ENCODE assay signal across 10 mouse cellular contexts in the genomic region with DNA sequence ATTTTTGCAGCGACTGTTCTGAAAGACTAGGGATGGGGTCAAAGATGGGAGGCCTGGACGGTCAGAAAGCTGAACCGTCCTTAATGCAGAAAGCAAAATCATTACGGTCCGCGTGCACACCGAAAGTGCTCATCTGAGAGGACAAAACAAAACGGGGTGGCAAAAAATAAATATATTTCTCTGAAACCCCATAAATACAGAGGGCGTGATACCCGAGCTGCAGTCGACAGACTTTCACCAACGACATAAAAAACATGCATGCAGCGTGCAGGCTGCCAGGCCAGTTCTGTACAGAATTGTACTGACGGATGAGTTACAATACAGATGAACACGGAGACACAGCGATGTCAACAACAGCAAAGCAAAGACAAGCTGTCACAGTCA. TPM values are rescaled to one million over a fixed set of nuclear protein-coding genes. Genes with fewer than 3 reads are reported as not detected.
A peak's percentile ranks its signal among the peaks of the same experiment; 100 is the strongest.
DNase-seq lines count a peak whose midpoint lies in the region; ATAC-seq lines count a peak whose summit lies in the region.
"Had no signal": no experiment of that assay in that cellular context is flagged by ENCODE, and none has a peak within 500 bp of the region (broad histone marks: within the 10 kb centered on the region; RNA-seq: fewer than 3 reads in every experiment).

No protein-coding gene starts in this region.

- peaks cover 13% of the 10 kb centered on the region for H3K27me3 ChIP-seq in midbrain, embryonic 11.5 days (ENCODE audit: control insufficient read depth, insufficient read depth, low read length)

- WGBS in midbrain, embryonic 11.5 days, result 65% methylated on average over 16 of the region's 16 CpGs

- H3K9me3 ChIP-seq in midbrain, embryonic 11.5 days (ENCODE audit: control insufficient read depth, low read length), result no peaks in the 10 kb centered on the region

- no peak overlapping the region for H3K9ac ChIP-seq in midbrain, embryonic 11.5 days (ENCODE audit: low read length)

- no peak for ATAC-seq in midbrain, embryonic 11.5 days (ENCODE audit: low FRiP score)
- ATAC-seq in monocyte, adult 5-6 weeks (replicated peaks; ENCODE audit: insufficient number of reproducible peaks, low FRiP score, low TSS enrichment, poor library complexity, severe bottlenecking), result no peak

- H3K36me3 ChIP-seq in midbrain, embryonic 11.5 days (ENCODE audit: control insufficient read depth, insufficient read depth, low read length), result no peaks in the 10 kb centered on the region

- no peak overlapping the region for H3K4me3 ChIP-seq in midbrain, embryonic 11.5 days (ENCODE audit: low read depth, low read length)

- H3K27ac ChIP-seq in midbrain, embryonic 11.5 days (ENCODE audit: low read depth, low read length), result no peak overlapping the region

- H3K4me2 ChIP-seq in midbrain, embryonic 11.5 days, result peak overlapping the region; percentile 70; the same call in 1 of the 2 replicates

- peaks cover 7% of the 10 kb centered on the region for H3K4me1 ChIP-seq in midbrain, embryonic 11.5 days (ENCODE audit: control insufficient read depth, insufficient read depth, low read length)

- DNase-seq in cerebellum, adult 9-11 months, result peak; percentile 38
- DNase-seq in cerebellum, adult 11 months, result no peak
- DNase-seq in right cerebral cortex, postnatal 25 days, result peak; percentile 39
- no peak for DNase-seq in right cerebral cortex, postnatal 36 days (ENCODE audit: low spot score in 2 of 2)
- no peak for DNase-seq in midbrain, embryonic 11.5 days (ENCODE audit: low spot score, missing footprints)
- DNase-seq in telencephalon, adult 2 months (ENCODE audit: low read depth, low spot score), result peak; percentile 15
- no peak for DNase-seq in thymus, postnatal 0 days (ENCODE audit: low spot score)
- DNase-seq: adrenal gland, postnatal 14 days; kidney, adult 8-10 months had no signal

RNA-seq across cellular contexts. Expression of a gene that starts 3.9 kb away (rescaled TPM):
- polyA plus RNA-seq in midbrain, embryonic 11.5 days (2014; fragmentation: Nextera tagmentation; extraction: Ambion mirVana), result 2.1 and 2.6 TPM in 2 replicates
- total RNA-seq in monocyte, adult 5-6 weeks (2017), result not detected in 3 replicates
- polyA plus RNA-seq in thymus, postnatal 0 days (2015; fragmentation: Nextera tagmentation; extraction: Ambion mirVana), result 0.58 and 1.1 TPM in 2 replicates

Comparison
In these comparisons a context has a peak if more than half of its experiments do, and no peak if none do; other contexts are left out.
1. DNase-seq: peak in cerebellum, adult 9-11 months (single experiment), right cerebral cortex, postnatal 25 days (single experiment) and telencephalon, adult 2 months (single experiment); none in cerebellum, adult 11 months (single experiment), right cerebral cortex, postnatal 36 days (0 of 2), midbrain, embryonic 11.5 days (single experiment) and thymus, postnatal 0 days (single experiment).